Mouse (Mus musculus) stomach, postnatal 0 days (tissue): ENCODE results near the gene Ms4a8a.

Experiments
- CTCF ChIP-seq: IDR thresholded peaks from 2 replicates; pipeline ENCODE4 v1.5.1; 2016; ENCODE audit warnings: antibody characterized with exemption, low read depth, mild to moderate bottlenecking, moderate library complexity
- EP300 ChIP-seq: optimal IDR thresholded peaks from 2 replicates; pipeline ENCODE3; 2016; ENCODE audit warnings: antibody characterized with exemption

- TF ChIP-seq EP300 (no peak), CTCF (no peak)
Measured at GRCm38 (mm10) chr19:11048503-11048902, 32.4 kb downstream of the Ms4a8a start.
